Mouse (Mus musculus) adrenal gland, adult (tissue): ENCODE results near the gene Rhbdl1.
A peak's percentile ranks its signal among the peaks of the same experiment; 100 is the strongest.

Experiments used
- DNase-seq, 2 experiments: peaks; one replicate each; pipeline ENCODE4 v3.0.0; 2022 to 2023; ENCODE audit warnings: low spot score in 1 of 2; ENCODE audit not compliant: inconsistent age in 2 of 2

Gene Rhbdl1

DNA sequence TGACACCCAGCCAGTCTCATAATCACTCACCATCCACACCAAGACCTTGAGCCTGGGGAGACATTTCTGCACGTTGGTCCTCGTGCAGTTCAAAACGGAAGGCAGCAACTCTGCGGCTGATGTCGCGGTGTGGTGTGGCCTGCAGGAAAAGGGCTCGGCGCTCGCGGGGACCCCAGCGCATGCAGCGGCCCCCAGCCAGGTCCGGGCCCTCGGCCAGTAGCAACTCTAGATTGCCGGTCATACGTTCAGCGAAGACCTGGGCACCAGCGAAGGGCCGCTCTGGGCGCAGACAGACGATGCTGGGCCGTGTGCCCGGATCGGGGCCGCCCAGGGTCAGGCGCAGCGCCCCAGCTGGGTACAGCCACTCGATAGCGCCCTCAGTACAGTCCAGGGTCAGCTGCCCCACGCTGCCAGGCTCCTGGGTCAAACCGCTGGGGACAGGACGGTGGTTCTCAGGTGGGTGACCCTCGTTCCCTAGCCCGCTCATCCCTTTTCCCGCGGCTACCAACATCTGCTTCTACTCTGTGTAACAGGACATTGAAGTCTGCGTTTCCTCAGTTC lies 40.8 kb downstream of the Rhbdl1 start:
- DNase-seq = peak; percentile 59 to 79

GRCm38 (mm10) chr17:25795609-25796092 lies 41.4 kb downstream of the Rhbdl1 start, which contains the start of gene AC134908.4:
TSS of gene AC134908.4 (minus strand) at chr17:25795659.
- DNase-seq = peak; percentile 52 to 60

DNA sequence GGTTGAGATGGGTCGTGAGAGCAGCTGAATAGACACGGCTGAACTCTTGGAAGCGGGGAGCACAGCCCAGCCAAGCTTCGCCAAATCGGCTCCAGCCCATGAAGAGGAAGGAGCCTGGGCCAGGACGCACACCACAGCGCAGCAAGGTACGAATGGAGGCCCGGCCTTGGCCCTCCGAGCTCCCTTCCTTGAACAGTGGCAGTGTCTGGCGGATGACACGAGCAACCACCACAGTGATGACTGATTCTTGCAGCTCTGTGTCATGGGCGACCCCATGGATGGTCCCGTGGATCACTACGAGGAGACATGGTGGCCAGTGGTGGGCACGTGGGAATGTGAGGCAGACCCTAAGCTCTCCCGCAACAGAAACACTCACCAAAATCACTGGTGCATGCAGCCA lies 42.1 kb downstream of the Rhbdl1 start:
- DNase-seq = no peak

- no peak for DNase-seq
Observed at GRCm38 (mm10) chr17:25794197-25794596, 42.9 kb downstream of the Rhbdl1 start.

DNA sequence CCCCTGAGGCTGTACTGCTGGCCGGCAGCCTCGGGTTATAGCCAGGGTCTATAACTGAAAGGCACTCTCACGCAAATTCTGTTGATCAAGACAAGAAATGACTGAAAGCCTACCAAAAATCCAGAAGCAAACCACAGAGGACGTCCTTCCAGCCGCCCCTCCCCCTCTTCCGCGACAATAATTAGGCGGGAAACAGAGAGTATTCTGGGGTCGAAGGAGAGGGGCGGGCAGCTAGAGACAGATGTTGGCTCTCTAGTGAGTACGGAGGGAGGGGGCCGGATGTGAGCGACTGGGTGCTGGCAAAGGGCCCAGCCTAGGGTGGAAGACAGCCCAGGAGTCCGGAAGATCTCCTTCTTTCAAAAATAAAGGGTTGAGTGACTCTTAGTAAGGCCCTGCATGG lies 44.5 kb downstream of the Rhbdl1 start, which contains the start of gene Fam173a:
Fam173a (minus strand) TSS at position 287 of the 400 bp plus-strand sequence.
- DNase-seq = peak in 1 of 2 experiments; percentile 81

GRCm38 (mm10) chr17:25791843-25792527 lies 45.1 kb downstream of the Rhbdl1 start:
- peak; percentile 87 to 96 for DNase-seq

- peak in 1 of 2 experiments; percentile 16 for DNase-seq
Observed at GRCm38 (mm10) chr17:25791320-25791842, 45.7 kb downstream of the Rhbdl1 start.

GRCm38 (mm10) chr17:25786781-25787504 lies 50.2 kb downstream of the Rhbdl1 start:
- peak in 1 of 2 experiments; percentile 25 for DNase-seq

DNA sequence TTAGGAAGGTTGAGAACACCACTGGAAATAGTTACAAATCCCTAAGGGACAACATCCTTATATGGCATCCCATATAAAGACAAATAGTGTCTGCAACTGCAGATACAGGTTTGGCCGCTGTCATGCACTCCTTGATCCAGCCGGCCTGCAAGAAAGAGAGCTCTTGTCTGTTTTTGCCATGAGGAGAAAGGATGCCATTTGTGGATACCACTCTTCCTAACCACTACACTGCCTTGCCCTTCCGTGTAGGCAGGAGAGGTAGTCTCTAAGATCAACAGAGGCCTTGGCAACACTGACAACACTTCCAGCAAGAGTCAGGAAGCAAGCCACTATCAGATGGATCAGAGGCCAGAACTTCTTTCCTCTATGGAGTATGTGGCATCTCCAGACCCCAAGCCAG lies 50.8 kb downstream of the Rhbdl1 start, which contains the start of gene Ccdc78:
Ccdc78 (plus strand) TSS at position 301 of the 400 bp plus-strand sequence.
- DNase-seq = no peak

DNA sequence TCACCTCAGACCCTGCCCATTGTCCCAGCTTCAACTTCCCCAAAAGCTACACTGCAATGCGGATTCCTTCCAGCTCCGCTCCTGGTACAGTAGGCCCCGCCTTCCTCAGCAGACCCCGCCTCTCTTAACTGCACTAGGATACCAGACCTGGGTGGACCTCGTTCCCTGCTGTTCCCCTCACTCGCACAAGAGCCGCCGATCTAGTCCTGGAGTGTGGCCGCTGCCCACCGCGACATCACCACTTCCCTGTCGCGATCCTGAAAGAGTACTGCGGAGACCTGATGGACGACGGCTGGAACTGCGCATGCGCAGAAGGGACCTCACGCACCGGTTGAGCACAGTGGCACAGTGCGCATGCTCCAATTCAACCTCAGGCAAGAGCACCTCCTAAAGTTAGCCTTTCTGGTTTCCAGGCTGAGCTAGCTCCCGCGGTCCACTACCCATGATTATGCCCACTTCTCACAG lies 51.8 kb downstream of the Rhbdl1 start, which contains the start of gene Haghl:
Haghl (minus strand) TSS at position 393 of the 465 bp plus-strand sequence.
- DNase-seq = peak; percentile 97 to 100
